Mouse (Mus musculus) cerebellum, adult 9-10 months (tissue): ENCODE measurements at regions not wholly inside any gene's neighbourhood (a gene's known extent, or its start where the extent isn't known, plus 50 kb on each side); places are given as distances from the start of the nearest gene placed in this dataset.

Experiments used
- DNase-seq: peaks from one replicate; pipeline ENCODE4 v3.0.0; 2022

- no peak for DNase-seq
Observed at GRCm38 (mm10) chr11:20985771-20986170, 105.3 kb upstream of the Peli1 start.

- peak; percentile 24 for DNase-seq
Observed at GRCm38 (mm10) chr11:20987171-20987815, 103.8 kb upstream of the Peli1 start.

- peak; percentile 29 for DNase-seq
Observed at GRCm38 (mm10) chr11:20987841-20988251, 103.2 kb upstream of the Peli1 start.

- no peak for DNase-seq
Observed at GRCm38 (mm10) chr11:20988871-20989270, 102.2 kb upstream of the Peli1 start.

- DNase-seq: no peak
Observed at GRCm38 (mm10) chr11:20993580-20993979, 97.5 kb upstream of the Peli1 start.

GRCm38 (mm10) chr11:21001400-21001799, 89.7 kb upstream of the Peli1 start:
- no peak for DNase-seq

GRCm38 (mm10) chr11:21007222-21007621, 83.9 kb upstream of the Peli1 start:
- no peak for DNase-seq

- no peak for DNase-seq
Observed at GRCm38 (mm10) chr11:21009505-21009904, 81.6 kb upstream of the Peli1 start.

GRCm38 (mm10) chr11:21010867-21011266, 80.2 kb upstream of the Peli1 start:
- DNase-seq: peak; percentile 20

GRCm38 (mm10) chr11:21014250-21014649, 76.8 kb upstream of the Peli1 start:
- DNase-seq: no peak

GRCm38 (mm10) chr11:21015536-21015935, 75.6 kb upstream of the Peli1 start:
- peak; percentile 84 for DNase-seq

- peak; percentile 86 for DNase-seq
Observed at GRCm38 (mm10) chr11:21016133-21016746, 74.9 kb upstream of the Peli1 start.

GRCm38 (mm10) chr11:21016791-21017329, 74.2 kb upstream of the Peli1 start:
- DNase-seq: no peak

GRCm38 (mm10) chr11:21019829-21020228, 71.3 kb upstream of the Peli1 start:
- DNase-seq: no peak

GRCm38 (mm10) chr11:21024111-21024510, 67.0 kb upstream of the Peli1 start:
- DNase-seq: no peak

GRCm38 (mm10) chr11:21024521-21024920, 66.6 kb upstream of the Peli1 start:
- DNase-seq: no peak

GRCm38 (mm10) chr11:21027299-21027698, 63.8 kb upstream of the Peli1 start:
- DNase-seq: no peak

GRCm38 (mm10) chr11:21030362-21030761, 60.7 kb upstream of the Peli1 start:
- no peak for DNase-seq

GRCm38 (mm10) chr11:21031816-21032215, 59.3 kb upstream of the Peli1 start:
- DNase-seq: no peak

GRCm38 (mm10) chr11:21033234-21033822, 57.8 kb upstream of the Peli1 start:
- no peak for DNase-seq

- DNase-seq: no peak
Observed at GRCm38 (mm10) chr11:21033823-21034401, 57.2 kb upstream of the Peli1 start.

- DNase-seq: no peak
Observed at GRCm38 (mm10) chr11:21036161-21036916, 54.8 kb upstream of the Peli1 start.
